Mouse (Mus musculus): Measurements from ENCODE around the gene Usp5.

The Usp5 gene

DNA sequence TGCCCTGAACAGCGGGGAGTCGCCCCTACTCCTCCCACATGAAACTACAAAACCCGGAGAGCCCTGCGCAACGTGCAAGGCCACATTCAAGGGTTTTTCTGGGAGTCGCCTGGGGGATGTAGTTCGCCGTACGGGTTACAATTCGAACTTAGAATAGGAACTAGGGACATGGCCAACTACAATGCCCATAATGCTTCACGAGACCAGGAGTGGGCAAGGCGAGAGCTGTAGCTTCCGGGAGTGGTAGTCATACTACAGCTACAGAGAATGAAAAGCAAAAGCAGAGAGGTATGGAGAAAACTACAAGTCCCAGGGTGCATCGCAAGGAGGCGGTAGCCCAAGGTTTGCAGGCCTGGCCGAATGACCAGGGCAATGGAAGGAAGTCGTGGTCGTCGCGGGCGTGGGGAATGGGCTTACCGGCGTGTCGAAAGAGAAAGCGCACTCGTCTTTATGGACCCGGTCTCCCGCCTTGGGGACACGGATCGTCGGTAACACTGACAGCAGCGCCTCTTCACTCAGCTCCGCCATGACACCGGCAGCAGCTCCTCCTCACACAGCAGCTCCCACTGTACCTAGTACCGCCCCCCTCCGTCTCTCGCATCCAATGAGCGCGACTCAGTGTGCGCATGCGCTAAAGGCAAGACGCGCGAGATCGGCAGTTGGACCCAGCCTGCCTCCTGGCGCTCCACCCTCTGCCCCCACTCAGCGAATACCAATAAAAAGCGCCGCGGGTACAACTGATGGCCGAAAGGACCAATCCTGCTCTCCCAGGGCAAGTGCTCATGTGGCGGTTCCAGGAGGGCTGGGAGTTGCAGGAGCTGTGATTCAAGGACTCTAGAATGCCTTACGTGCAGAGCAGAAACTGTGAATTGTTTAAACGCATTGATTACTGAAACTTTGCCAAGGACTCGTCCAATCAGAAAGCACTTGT, at the start of gene Usp5, which contains the start of gene Cdca3:
TSS of gene Usp5 (minus strand) at position 617 of the 931 bp plus-strand sequence.
TSS of gene Cdca3 (plus strand) at position 680 of the 931 bp plus-strand sequence.
- in situ Hi-C loops (cut with MboI, MseI), result no loop called here

- in situ Hi-C loops (cut with MboI, MseI), result no loop called here
These were observed 45.1 kb upstream of the Usp5 start for GRCm38 (mm10) chr6:124874348-124874747.

DNA sequence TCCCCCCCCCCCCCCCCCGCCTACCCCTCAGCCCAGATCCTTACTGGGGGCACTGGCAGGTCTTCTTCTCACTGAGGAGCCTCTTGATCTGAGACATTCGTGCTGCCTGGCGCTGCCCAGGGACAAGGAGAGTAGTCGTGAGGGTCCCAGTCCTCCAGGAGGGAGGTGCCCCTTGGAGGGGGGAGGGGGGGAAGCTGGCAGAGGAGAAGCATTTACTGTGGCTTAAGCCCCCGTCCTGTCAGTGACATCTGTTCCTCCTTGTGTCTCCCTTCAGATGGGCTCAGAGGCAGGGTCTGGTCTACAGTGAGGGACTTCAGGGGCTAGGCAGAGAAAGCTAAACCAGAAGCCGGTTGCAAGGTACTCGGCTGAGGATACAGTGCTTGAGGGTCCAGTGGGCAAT, 37.3 kb upstream of the Usp5 start:
- in situ Hi-C loops (cut with MboI, MseI), result no loop called here

DNA sequence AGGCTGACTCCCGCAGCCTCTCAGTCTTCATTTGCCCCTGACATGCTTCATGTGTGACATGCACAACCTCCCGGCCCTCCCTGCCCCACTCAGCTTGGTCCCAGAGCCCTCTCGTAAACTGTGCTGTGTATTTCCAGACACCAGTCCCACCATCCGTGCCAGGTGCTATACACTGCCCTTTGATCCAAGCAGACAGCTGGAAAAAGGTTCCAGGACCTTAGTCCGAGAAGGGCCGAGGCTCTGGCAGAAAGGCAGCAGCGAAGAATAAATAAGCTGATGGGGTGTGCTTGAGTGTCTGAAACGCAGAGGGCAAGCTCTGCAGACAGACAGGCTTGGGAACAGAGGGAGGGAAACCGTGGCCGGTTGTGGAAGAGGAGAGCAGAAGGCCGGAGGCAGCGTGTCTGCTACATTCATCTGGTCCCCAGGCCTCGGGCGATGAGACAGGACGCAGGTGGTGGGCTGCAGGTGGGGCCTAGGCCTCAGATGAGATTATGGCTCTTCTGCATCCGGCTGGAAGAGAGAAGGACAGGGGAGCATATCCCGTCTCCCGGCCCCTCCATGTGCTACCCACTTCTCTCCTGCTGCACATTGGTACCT, 36.6 kb upstream of the Usp5 start:
- in situ Hi-C loops (cut with MboI, MseI), result no loop called here

DNA sequence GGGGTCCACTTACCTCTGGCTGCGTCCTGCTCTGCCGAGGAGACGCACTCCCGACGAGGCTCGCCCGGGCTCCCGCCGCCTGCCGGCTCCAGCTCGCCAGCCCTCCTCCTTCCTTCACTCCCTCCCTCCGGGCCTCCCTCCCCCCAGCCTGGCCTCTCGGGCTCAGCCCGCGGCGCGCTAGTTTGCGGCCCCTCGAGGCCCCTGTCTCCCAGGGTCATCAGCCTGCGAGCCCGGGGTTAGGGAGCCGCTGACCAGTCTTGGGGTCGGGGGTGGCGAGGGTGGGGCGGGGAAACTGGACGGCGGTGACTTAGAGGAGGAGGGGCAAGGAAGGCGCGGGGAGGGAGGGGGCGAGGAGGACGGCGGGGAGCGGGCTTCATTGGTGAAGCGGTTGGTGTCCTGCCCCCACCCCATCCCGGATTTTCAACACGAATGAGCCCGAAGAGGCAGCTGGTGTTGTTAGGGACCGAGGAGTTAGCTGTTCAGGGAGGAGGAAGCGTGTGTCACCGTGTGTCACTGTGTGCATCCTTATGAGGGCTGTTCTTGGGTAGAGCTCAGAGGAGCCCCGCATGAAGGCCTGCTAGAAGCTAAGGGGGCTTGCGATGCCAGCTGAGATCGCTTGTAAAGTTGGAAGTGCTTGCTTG, 34.5 kb upstream of the Usp5 start, which contains the start of gene Gpr162:
TSS of gene Gpr162 (minus strand) at position 326 of the 641 bp plus-strand sequence.
- in situ Hi-C loops (cut with MboI, MseI), result no loop called here

DNA sequence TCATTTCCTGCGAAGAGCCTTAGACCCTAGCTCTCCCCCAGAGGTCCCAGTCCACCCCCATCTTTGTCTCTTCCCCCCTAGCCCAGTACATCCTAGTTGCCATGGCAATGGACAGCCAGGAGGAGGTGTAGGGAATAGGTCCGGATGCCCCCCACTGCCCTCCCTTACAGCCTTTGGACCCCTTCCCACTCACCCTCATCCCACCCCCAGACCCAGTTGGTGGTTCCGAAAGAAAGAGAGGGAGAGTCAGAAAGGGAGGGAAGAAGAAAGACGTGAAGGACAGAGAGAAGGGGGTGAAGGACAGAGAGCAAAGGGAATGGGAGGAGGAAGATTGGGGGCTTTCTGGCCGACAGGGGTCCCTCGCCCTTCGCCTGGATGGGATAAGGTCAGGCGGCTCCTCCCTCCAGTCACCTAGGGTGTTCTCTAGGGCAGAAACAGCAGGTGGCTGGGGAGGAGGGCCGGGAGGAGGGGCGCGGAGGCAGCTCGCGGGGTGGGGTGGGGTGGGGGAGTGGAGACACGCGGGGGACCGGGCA, 33.9 kb upstream of the Usp5 start:
- in situ Hi-C loops (cut with MboI, MseI), result no loop called here

DNA sequence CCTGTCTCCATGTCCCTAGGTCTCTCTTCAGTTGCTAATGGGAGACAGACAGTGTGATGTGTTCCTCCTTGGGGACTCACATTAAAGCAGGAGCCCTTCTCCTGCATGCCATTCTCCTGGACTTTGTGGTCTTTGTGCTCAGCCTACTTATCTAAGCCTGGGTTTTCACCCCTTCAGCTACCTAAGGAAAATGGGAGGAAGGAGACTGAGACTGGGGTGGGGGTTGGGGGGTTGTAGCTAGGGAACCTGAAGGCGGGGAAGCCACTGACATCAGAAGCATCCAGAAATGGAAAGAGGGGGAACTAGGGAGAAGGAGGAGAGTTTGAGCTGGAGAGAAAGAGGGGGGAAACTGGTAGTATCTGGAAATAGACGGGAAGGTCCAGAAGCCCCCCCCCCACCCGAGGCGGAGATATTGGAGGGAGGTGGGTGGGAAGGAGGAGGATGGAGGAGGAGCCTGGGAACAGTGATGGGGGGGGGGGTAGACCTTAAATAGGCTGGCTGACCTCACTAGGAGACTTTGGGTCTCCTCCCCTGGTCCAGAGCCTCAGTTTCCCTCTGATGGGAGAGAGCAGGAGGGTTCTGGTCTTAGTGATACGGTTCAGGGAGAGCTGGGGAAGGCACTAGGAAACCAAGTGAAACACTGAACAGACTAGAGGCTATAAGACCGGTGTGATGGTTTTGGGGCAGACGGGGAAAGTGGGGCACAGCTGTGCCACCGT, 33.3 kb upstream of the Usp5 start:
- in situ Hi-C loops (cut with MboI, MseI), result no loop called here

DNA sequence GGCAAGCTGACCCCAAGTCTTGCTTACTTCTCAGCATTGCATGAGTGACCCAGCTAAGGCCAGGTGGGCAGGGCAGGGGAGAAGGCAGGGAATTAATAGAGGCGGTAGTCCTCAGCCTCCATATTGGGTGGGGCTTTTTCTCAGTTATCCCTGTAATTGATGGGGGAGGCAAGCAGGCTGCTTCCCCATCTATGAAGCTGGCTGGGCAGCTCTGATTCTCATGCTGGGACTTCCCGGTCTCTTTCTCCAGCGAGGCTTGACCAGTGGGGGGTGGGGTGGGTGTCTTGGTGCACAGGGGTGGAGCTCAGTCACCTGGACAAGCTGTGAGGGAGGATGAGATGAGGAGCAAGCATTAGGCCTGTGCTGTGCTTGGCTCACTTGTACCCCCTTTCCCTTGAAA, 32.5 kb upstream of the Usp5 start:
- in situ Hi-C loops (cut with MboI, MseI), result no loop called here

- in situ Hi-C loops (cut with MboI, MseI), result no loop called here
These were observed 32.0 kb upstream of the Usp5 start for GRCm38 (mm10) chr6:124861266-124861665.

GRCm38 (mm10) chr6:124860511-124860910, 31.2 kb upstream of the Usp5 start:
- in situ Hi-C loops (cut with MboI, MseI), result no loop called here

DNA sequence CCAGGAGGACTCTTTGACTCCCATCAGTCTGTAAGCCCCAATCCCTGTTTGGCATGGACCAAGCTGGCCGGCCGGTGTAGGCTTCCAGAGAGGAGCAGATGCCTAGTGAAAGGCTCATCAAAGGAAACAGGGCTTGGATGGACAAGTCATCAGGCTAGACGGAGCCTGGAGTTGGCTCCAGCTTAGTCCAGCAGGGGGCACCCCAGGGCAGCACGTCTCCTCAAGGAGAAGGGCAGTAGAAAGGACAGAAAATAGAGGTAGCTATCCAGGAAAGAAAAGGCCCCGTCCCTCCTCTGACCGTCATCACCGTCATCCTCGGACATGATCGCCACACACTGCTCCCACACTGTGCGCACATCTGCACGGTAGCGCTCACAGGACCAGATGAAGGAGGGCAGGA, 30.4 kb upstream of the Usp5 start:
- in situ Hi-C loops (cut with MboI, MseI), result loop anchor here in 1 of 2 experiments (5.0 kb wide), 1 partner anchor 78 kb away; no protein-coding TSS in a partner anchor

DNA sequence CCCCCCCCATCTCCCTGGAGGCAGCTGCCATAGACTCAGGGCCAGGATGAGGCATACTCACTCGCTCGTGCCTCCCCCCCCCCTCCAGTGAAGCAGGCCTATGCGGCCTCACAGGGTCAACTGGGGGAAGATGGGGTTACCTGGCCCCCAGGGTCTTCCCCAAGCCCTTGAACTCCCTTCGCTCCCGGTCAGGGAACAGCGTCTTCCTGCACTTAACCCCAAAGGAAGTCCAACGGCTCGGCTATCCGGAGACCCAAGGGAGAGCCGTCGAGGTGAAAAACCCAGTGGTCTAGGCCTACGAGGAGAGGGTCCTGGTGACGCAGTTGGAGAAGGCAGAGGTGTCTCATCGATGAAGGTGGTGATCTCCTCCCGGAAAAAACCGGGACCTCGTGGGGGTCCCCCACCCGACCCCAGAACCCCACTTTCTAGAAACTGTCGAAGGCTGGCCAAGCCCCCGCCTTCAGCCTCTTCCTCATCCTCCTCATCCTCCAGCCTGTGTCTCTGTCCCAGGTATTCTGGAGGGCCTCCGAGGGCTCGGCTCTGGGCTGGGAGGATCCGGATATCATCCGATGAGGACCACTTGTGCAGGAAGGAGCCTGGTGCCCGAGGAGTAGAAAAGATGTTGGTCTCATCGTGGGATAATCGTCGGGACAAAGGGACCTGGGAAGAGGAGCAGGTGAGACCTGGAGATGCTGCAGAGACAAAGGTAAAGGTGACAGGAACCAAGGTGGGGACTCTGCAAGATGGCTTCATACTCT, 29.5 kb upstream of the Usp5 start:
- in situ Hi-C loops (cut with MboI, MseI), result loop anchor here in 1 of 2 experiments (5.0 kb wide), 1 partner anchor 79 kb away; no protein-coding TSS in a partner anchor

- in situ Hi-C loops (cut with MboI, MseI), result loop anchor here in 1 of 2 experiments (5.0 kb wide), 1 partner anchor 79 kb away; no protein-coding TSS in a partner anchor
These were observed 28.7 kb upstream of the Usp5 start for GRCm38 (mm10) chr6:124857840-124858530.

GRCm38 (mm10) chr6:124856916-124857839, 27.9 kb upstream of the Usp5 start, which contains the start of gene P3h3:
Gene P3h3 (minus strand): TSS chr6:124857752.
- in situ Hi-C loops (cut with MboI, MseI), result loop anchor here in 1 of 2 experiments (5.0 kb wide), 1 partner anchor 80 kb away; no protein-coding TSS in a partner anchor

- in situ Hi-C loops (cut with MboI, MseI), result loop anchor here in 1 of 2 experiments (5.0 kb wide), 1 partner anchor 81 kb away; no protein-coding TSS in a partner anchor
These were observed 27.0 kb upstream of the Usp5 start for GRCm38 (mm10) chr6:124856321-124856720.

DNA sequence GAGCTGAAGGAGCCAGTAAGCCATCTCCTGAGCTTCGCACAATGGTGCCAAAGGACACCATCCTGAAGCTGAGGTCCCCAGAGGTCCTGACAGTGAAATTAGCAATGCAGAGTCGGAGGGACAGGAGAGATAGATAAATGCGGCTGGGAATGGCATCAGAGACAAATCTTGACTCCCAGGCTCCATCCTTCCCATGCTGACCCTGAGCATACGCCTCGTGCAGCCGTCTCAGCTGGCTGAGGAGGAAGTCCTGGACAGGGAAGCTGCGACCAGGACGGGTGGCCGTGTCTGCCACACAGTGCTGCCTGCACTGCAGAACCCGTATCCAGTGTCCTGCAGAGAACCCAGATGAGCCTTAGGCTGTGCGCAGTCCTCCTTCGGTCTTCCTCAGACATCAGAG, 25.4 kb upstream of the Usp5 start:
- in situ Hi-C loops (cut with MboI, MseI), result loop anchor here in 1 of 2 experiments (5.0 kb wide), 1 partner anchor 83 kb away; no protein-coding TSS in a partner anchor

DNA sequence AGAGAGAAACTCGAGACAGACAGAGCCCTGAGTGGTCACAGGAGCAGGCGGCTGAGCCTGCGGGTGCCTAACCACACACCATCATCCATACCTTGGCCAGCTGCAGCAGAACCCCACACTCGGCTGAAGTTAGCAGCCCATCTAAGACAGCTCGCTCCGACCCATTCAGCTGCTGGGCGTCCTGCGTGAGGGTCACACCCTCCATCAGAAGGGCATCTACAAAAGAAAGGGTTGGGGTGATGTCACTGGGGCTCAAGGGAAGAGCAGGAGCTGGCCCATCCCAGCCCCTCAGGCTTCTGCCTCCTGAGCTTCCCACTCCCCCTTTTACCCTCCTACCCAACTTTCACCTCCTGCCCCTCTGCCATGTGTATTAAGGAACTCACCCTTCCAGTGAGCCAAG, 21.3 kb upstream of the Usp5 start:
- in situ Hi-C loops (cut with MboI, MseI), result no loop called here

- in situ Hi-C loops (cut with MboI, MseI), result no loop called here
These were observed 18.0 kb upstream of the Usp5 start for GRCm38 (mm10) chr6:124847305-124847704.
